Mouse (Mus musculus) stomach, postnatal 0 days (tissue): Measurements from ENCODE around the gene Coro2b. TPM values are rescaled to one million over a fixed set of nuclear protein-coding genes. Genes with fewer than 3 reads are reported as not detected.
A peak's percentile ranks its signal among the peaks of the same experiment; 100 is the strongest.

Source experiments
- ATAC-seq: fragments of 200-750 bp; cut with Nextera tagmentation; 2 replicates; pipeline ENCODE4 v1.8.0; 2017; ENCODE audit not compliant: low FRiP score, low TSS enrichment
- DNase-seq: peaks from one replicate; pipeline ENCODE4 v3.0.0-alpha.2; 2016; ENCODE audit warnings: low spot score
- H3K27ac ChIP-seq: fragments of 300-500 bp; sonication (generic); replicated peaks from 2 replicates; pipeline ENCODE4 v1.5.1; 2014; ENCODE audit warnings: mild to moderate bottlenecking, control low read depth
- H3K27me3 ChIP-seq: fragments of 300-500 bp; sonication (generic); 2 replicates; pipeline ENCODE4 v1.6.1; 2014; ENCODE audit warnings: low read length; ENCODE audit not compliant: control insufficient read depth, insufficient read depth
- H3K36me3 ChIP-seq: fragments of 300-500 bp; sonication (generic); 2 replicates; pipeline ENCODE4 v1.6.1; 2014; ENCODE audit warnings: low read length, mixed read lengths; ENCODE audit not compliant: control insufficient read depth, insufficient read depth
- H3K4me1 ChIP-seq: fragments of 300-500 bp; sonication (generic); replicated peaks from 2 replicates; pipeline ENCODE4 v1.6.1; 2014; ENCODE audit warnings: antibody characterized with exemption; ENCODE audit not compliant: control insufficient read depth, insufficient read depth
- H3K4me2 ChIP-seq: fragments of 300-500 bp; sonication (generic); replicated peaks from 2 replicates; pipeline ENCODE4 v1.6.1; 2014; ENCODE audit warnings: low read depth, mild to moderate bottlenecking, control low read depth, moderate library complexity
- H3K4me3 ChIP-seq: fragments of 300-500 bp; sonication (generic); 2 replicates; pipeline ENCODE4 v1.5.1; 2014; ENCODE audit warnings: low read depth, low read length, control low read depth
- H3K9ac ChIP-seq: fragments of 300-500 bp; sonication (generic); 2 replicates; pipeline ENCODE4 v1.6.1; 2014; ENCODE audit warnings: mild to moderate bottlenecking, low read length, control low read depth, mixed read lengths
- H3K9me3 ChIP-seq: fragments of 300-500 bp; sonication (generic); 2 replicates; pipeline ENCODE4 v1.6.1; 2016; ENCODE audit warnings: low read length; ENCODE audit not compliant: control insufficient read depth
- CTCF ChIP-seq: IDR thresholded peaks from 2 replicates; pipeline ENCODE4 v1.5.1; 2016; ENCODE audit warnings: antibody characterized with exemption, low read depth, mild to moderate bottlenecking, moderate library complexity
- EP300 ChIP-seq: optimal IDR thresholded peaks from 2 replicates; pipeline ENCODE3; 2016; ENCODE audit warnings: antibody characterized with exemption
- WGBS: fragments of 180-500 bp; shearing (Covaris S2); extraction: QIAGEN DNeasy Blood & Tissue Kit; methylation state at CpG from one replicate; pipeline ENCODE4 v1.1.7; 2014; 5-methylcytosine and 5-hydroxymethylcytosine counted together
- polyA plus RNA-seq: library from polyadenylated mRNA; unstranded; fragments of >200 nt; fragmentation: Nextera tagmentation; extraction: Ambion mirVana; gene quantifications from 2 replicates; pipeline ENCODE4 v1.2.1, GENCODE M21; 2015

Gene Coro2b
- polyA plus RNA-seq, 1 experiment from 2014 or later = 4.9 TPM

- no peak overlapping the region for H3K9ac ChIP-seq
- ATAC-seq (no peak), DNase-seq (no peak)
- H3K4me2 ChIP-seq = no peak overlapping the region
- peaks cover 6% of the 10 kb centered on the region; the same call in 1 of the 2 replicates for H3K4me1 ChIP-seq
- TF ChIP-seq EP300 (no peak), CTCF (no peak)
- no peaks in the 10 kb centered on the region for H3K27me3 ChIP-seq
- H3K4me3 ChIP-seq = no peak overlapping the region
- H3K9me3 ChIP-seq = no peaks in the 10 kb centered on the region
- no peaks in the 10 kb centered on the region for H3K36me3 ChIP-seq
- 68% methylated on average over 6 of the region's 6 CpGs for WGBS
- H3K27ac ChIP-seq = no peak overlapping the region
Measured at GRCm38 (mm10) chr9:62537941-62538340, 1.1 kb upstream of the Coro2b start.

- Histone ChIP-seq H3K9ac (peak overlapping the region; percentile 63), H3K36me3 (no peaks in the 10 kb centered on the region), H3K4me3 (peak overlapping the region; percentile 57), H3K27ac (peak overlapping the region; percentile 45), H3K9me3 (no peaks in the 10 kb centered on the region), H3K27me3 (no peaks in the 10 kb centered on the region), H3K4me2 (peak overlapping the region; percentile 94), H3K4me1 (peaks cover 9% of the 10 kb centered on the region)
- peak; percentile 10; the same call in 1 of the 2 replicates for ATAC-seq
- 6% methylated on average over 19 of the region's 29 CpGs for WGBS
- no peak for DNase-seq
- no peak for TF ChIP-seq EP300
- TF ChIP-seq CTCF = peak; percentile 21
Measured at GRCm38 (mm10) chr9:62536119-62536654, 657 bp downstream of the Coro2b start.

- Histone ChIP-seq H3K27me3 (no peaks in the 10 kb centered on the region), H3K9ac (no peak overlapping the region), H3K36me3 (no peaks in the 10 kb centered on the region), H3K4me1 (peaks cover 9% of the 10 kb centered on the region), H3K4me3 (peak overlapping the region; percentile 57; the same call in 1 of the 2 replicates), H3K27ac (no peak overlapping the region), H3K9me3 (no peaks in the 10 kb centered on the region), H3K4me2 (peak overlapping the region; percentile 94; the same call in 1 of the 2 replicates)
- no peak for TF ChIP-seq CTCF
- TF ChIP-seq EP300 = no peak
- DNase-seq (no peak), ATAC-seq (no peak)
- WGBS = 74% methylated on average over 8 of the region's 8 CpGs
Measured at GRCm38 (mm10) chr9:62535566-62535965, 1.3 kb downstream of the Coro2b start.

GRCm38 (mm10) chr9:62534691-62535090, 2.2 kb downstream of the Coro2b start:
- Histone ChIP-seq H3K27ac (no peak overlapping the region), H3K4me3 (no peak overlapping the region), H3K9me3 (no peaks in the 10 kb centered on the region), H3K36me3 (no peaks in the 10 kb centered on the region), H3K27me3 (no peaks in the 10 kb centered on the region), H3K9ac (no peak overlapping the region), H3K4me1 (peaks cover 9% of the 10 kb centered on the region), H3K4me2 (no peak overlapping the region)
- ATAC-seq = no peak
- no peak for TF ChIP-seq EP300
- no peak for TF ChIP-seq CTCF
- 83% methylated on average over 7 of the region's 7 CpGs for WGBS
- no peak for DNase-seq

- Histone ChIP-seq H3K4me1 (peaks cover 9% of the 10 kb centered on the region), H3K9me3 (no peaks in the 10 kb centered on the region), H3K36me3 (no peaks in the 10 kb centered on the region), H3K27me3 (no peaks in the 10 kb centered on the region), H3K4me2 (no peak overlapping the region), H3K4me3 (no peak overlapping the region), H3K27ac (no peak overlapping the region), H3K9ac (no peak overlapping the region)
- no peak for ATAC-seq
- 88% methylated on average over 2 of the region's 2 CpGs for WGBS
- TF ChIP-seq EP300 = no peak
- no peak for DNase-seq
Measured at GRCm38 (mm10) chr9:62534158-62534557, 2.7 kb downstream of the Coro2b start.

GRCm38 (mm10) chr9:62532876-62533275, 4.0 kb downstream of the Coro2b start:
- ATAC-seq = no peak
- Histone ChIP-seq H3K4me3 (no peak overlapping the region), H3K9me3 (no peaks in the 10 kb centered on the region), H3K27ac (no peak overlapping the region), H3K36me3 (no peaks in the 10 kb centered on the region), H3K4me1 (peaks cover 9% of the 10 kb centered on the region), H3K9ac (no peak overlapping the region), H3K27me3 (no peaks in the 10 kb centered on the region), H3K4me2 (no peak overlapping the region)
- WGBS = 83% methylated on average over 11 of the region's 11 CpGs
- DNase-seq = no peak
- no peak for TF ChIP-seq EP300
- TF ChIP-seq CTCF = no peak
